Mouse (Mus musculus): Measurements from ENCODE around the gene Adamtsl4. TPM values are rescaled to one million over a fixed set of nuclear protein-coding genes. Genes with fewer than 3 reads are reported as not detected.
A peak's percentile ranks its signal among the peaks of the same experiment; 100 is the strongest.

Gene Adamtsl4
- polyA plus RNA-seq, 1 experiment from 2014 or later, result 0.48 TPM

- Histone ChIP-seq H3K4me3 (replicated peaks; ENCODE audit: low read length) (no peak overlapping the region), H3K27ac (ENCODE audit: low read length) (no peak overlapping the region), H3K9ac (replicated peaks; ENCODE audit: low read depth, low read length) (no peak overlapping the region), H3K36me3 (ENCODE audit: control insufficient read depth, insufficient read depth) (no peaks in the 10 kb centered on the region), H3K4me2 (ENCODE audit: low read length) (no peak overlapping the region), H3K27me3 (replicated peaks; ENCODE audit: control insufficient read depth, insufficient read depth, low read length) (no peaks in the 10 kb centered on the region), H3K4me1 (replicated peaks; ENCODE audit: control insufficient read depth, insufficient read depth, low read length) (peaks cover 11% of the 10 kb centered on the region), H3K9me3 (ENCODE audit: control insufficient read depth, low read length) (no peaks in the 10 kb centered on the region)
- no peak for ATAC-seq
- WGBS, result 60% methylated on average over 5 of the region's 8 CpGs
Observed at GRCm38 (mm10) chr3:95684846-95685245, 2.9 kb downstream of the Adamtsl4 start.

- WGBS, result 63% methylated on average over 5 of the region's 5 CpGs
- ATAC-seq, result no peak
- H3K27ac ChIP-seq (ENCODE audit: low read length), result no peak overlapping the region
Observed at GRCm38 (mm10) chr3:95682878-95683277, 4.8 kb downstream of the Adamtsl4 start.

GRCm38 (mm10) chr3:95681365-95681764 is 6.4 kb downstream of the Adamtsl4 start:
- no peak overlapping the region for H3K27ac ChIP-seq (ENCODE audit: low read length)
- H3K4me2 ChIP-seq (ENCODE audit: low read length), result no peak overlapping the region
- no peaks in the 10 kb centered on the region for H3K27me3 ChIP-seq (replicated peaks; ENCODE audit: control insufficient read depth, insufficient read depth, low read length)
- H3K4me3 ChIP-seq (replicated peaks; ENCODE audit: low read length), result no peak overlapping the region
- H3K9me3 ChIP-seq (ENCODE audit: control insufficient read depth, low read length), result no peaks in the 10 kb centered on the region
- no peaks in the 10 kb centered on the region for H3K4me1 ChIP-seq (replicated peaks; ENCODE audit: control insufficient read depth, insufficient read depth, low read length)
- H3K9ac ChIP-seq (replicated peaks; ENCODE audit: low read depth, low read length), result no peak overlapping the region
- 62% methylated on average over 11 of the region's 11 CpGs for WGBS
- ATAC-seq, result no peak
- no peaks in the 10 kb centered on the region for H3K36me3 ChIP-seq (ENCODE audit: control insufficient read depth, insufficient read depth)

More at GRCm38 (mm10) chr3:95682878-95683277, 4.8 kb downstream of the Adamtsl4 start:
- Histone ChIP-seq H3K9ac (replicated peaks; ENCODE audit: low read depth, low read length) (no peak overlapping the region), H3K4me2 (ENCODE audit: low read length) (no peak overlapping the region), H3K36me3 (ENCODE audit: control insufficient read depth, insufficient read depth) (no peaks in the 10 kb centered on the region), H3K27me3 (replicated peaks; ENCODE audit: control insufficient read depth, insufficient read depth, low read length) (no peaks in the 10 kb centered on the region), H3K4me1 (replicated peaks; ENCODE audit: control insufficient read depth, insufficient read depth, low read length) (peaks cover 9% of the 10 kb centered on the region), H3K9me3 (ENCODE audit: control insufficient read depth, low read length) (no peaks in the 10 kb centered on the region), H3K4me3 (replicated peaks; ENCODE audit: low read length) (no peak overlapping the region)

GRCm38 (mm10) chr3:95680673-95681072 is 7.0 kb downstream of the Adamtsl4 start:
- 87% methylated on average over 6 of the region's 6 CpGs for WGBS
- H3K4me3 ChIP-seq (replicated peaks; ENCODE audit: low read length), result no peak overlapping the region
- H3K4me2 ChIP-seq (ENCODE audit: low read length), result no peak overlapping the region
- no peaks in the 10 kb centered on the region for H3K36me3 ChIP-seq (ENCODE audit: control insufficient read depth, insufficient read depth)
- no peak overlapping the region for H3K9ac ChIP-seq (replicated peaks; ENCODE audit: low read depth, low read length)
- no peaks in the 10 kb centered on the region for H3K4me1 ChIP-seq (replicated peaks; ENCODE audit: control insufficient read depth, insufficient read depth, low read length)
- H3K27ac ChIP-seq (ENCODE audit: low read length), result no peak overlapping the region
- H3K27me3 ChIP-seq (replicated peaks; ENCODE audit: control insufficient read depth, insufficient read depth, low read length), result no peaks in the 10 kb centered on the region
- ATAC-seq, result no peak
- no peaks in the 10 kb centered on the region for H3K9me3 ChIP-seq (ENCODE audit: control insufficient read depth, low read length)

GRCm38 (mm10) chr3:95679551-95679950 is 8.2 kb downstream of the Adamtsl4 start:
- no peak for ATAC-seq
- H3K4me1 ChIP-seq (replicated peaks; ENCODE audit: control insufficient read depth, insufficient read depth, low read length), result 0 out of 2 replicates have a peak, but pooled peaks cover 3% of the 10 kb centered on the region
- no peak overlapping the region for H3K4me3 ChIP-seq (replicated peaks; ENCODE audit: low read length)
- no peak overlapping the region for H3K9ac ChIP-seq (replicated peaks; ENCODE audit: low read depth, low read length)
- no peaks in the 10 kb centered on the region for H3K9me3 ChIP-seq (ENCODE audit: control insufficient read depth, low read length)
- no peak overlapping the region for H3K4me2 ChIP-seq (ENCODE audit: low read length)
- no peak overlapping the region for H3K27ac ChIP-seq (ENCODE audit: low read length)
- no peaks in the 10 kb centered on the region for H3K27me3 ChIP-seq (replicated peaks; ENCODE audit: control insufficient read depth, insufficient read depth, low read length)
- 93% methylated on average over 8 of the region's 8 CpGs for WGBS
- no peaks in the 10 kb centered on the region for H3K36me3 ChIP-seq (ENCODE audit: control insufficient read depth, insufficient read depth)

GRCm38 (mm10) chr3:95677420-95678090 is 10.2 kb downstream of the Adamtsl4 start:
- no peak overlapping the region for H3K4me2 ChIP-seq (ENCODE audit: low read length)
- no peaks in the 10 kb centered on the region for H3K9me3 ChIP-seq (ENCODE audit: control insufficient read depth, low read length)
- no peaks in the 10 kb centered on the region; the same call in 1 of the 2 replicates for H3K36me3 ChIP-seq (ENCODE audit: control insufficient read depth, insufficient read depth)
- H3K27me3 ChIP-seq (replicated peaks; ENCODE audit: control insufficient read depth, insufficient read depth, low read length), result no peaks in the 10 kb centered on the region
- WGBS, result 85% methylated on average over 19 of the region's 19 CpGs
- ATAC-seq, result no peak
- no peak overlapping the region for H3K4me3 ChIP-seq (replicated peaks; ENCODE audit: low read length)
- H3K27ac ChIP-seq (ENCODE audit: low read length), result no peak overlapping the region
- no peak overlapping the region for H3K9ac ChIP-seq (replicated peaks; ENCODE audit: low read depth, low read length)
- H3K4me1 ChIP-seq (replicated peaks; ENCODE audit: control insufficient read depth, insufficient read depth, low read length), result 0 out of 2 replicates have a peak, but pooled peaks cover 3% of the 10 kb centered on the region

GRCm38 (mm10) chr3:95676745-95677419 is 10.8 kb downstream of the Adamtsl4 start:
- H3K4me2 ChIP-seq (ENCODE audit: low read length), result no peak overlapping the region
- no peak for ATAC-seq

GRCm38 (mm10) chr3:95675301-95676092 is 12.2 kb downstream of the Adamtsl4 start:
- 0 out of 2 replicates have a peak, but pooled peaks cover 3% of the 10 kb centered on the region for H3K4me1 ChIP-seq (replicated peaks; ENCODE audit: control insufficient read depth, insufficient read depth, low read length)
- no peaks in the 10 kb centered on the region for H3K9me3 ChIP-seq (ENCODE audit: control insufficient read depth, low read length)
- no peak overlapping the region for H3K9ac ChIP-seq (replicated peaks; ENCODE audit: low read depth, low read length)
- H3K27me3 ChIP-seq (replicated peaks; ENCODE audit: control insufficient read depth, insufficient read depth, low read length), result no peaks in the 10 kb centered on the region
- H3K4me2 ChIP-seq (ENCODE audit: low read length), result no peak overlapping the region
- peak; percentile 47 for ATAC-seq
- H3K36me3 ChIP-seq (ENCODE audit: control insufficient read depth, insufficient read depth), result no peaks in the 10 kb centered on the region; the same call in 1 of the 2 replicates
- no peak overlapping the region for H3K4me3 ChIP-seq (replicated peaks; ENCODE audit: low read length)
- peak overlapping the region; percentile 12; the same call in 1 of the 2 replicates for H3K27ac ChIP-seq (ENCODE audit: low read length)
- 34% methylated on average over 8 of the region's 8 CpGs for WGBS

More at GRCm38 (mm10) chr3:95676745-95677419, 10.8 kb downstream of the Adamtsl4 start:
- H3K27me3 ChIP-seq (replicated peaks; ENCODE audit: control insufficient read depth, insufficient read depth, low read length), result no peaks in the 10 kb centered on the region
- H3K36me3 ChIP-seq (ENCODE audit: control insufficient read depth, insufficient read depth), result no peaks in the 10 kb centered on the region; the same call in 1 of the 2 replicates
- H3K4me3 ChIP-seq (replicated peaks; ENCODE audit: low read length), result no peak overlapping the region
- 59% methylated on average over 15 of the region's 15 CpGs for WGBS
- no peak overlapping the region for H3K27ac ChIP-seq (ENCODE audit: low read length)
- H3K9me3 ChIP-seq (ENCODE audit: control insufficient read depth, low read length), result no peaks in the 10 kb centered on the region
- H3K4me1 ChIP-seq (replicated peaks; ENCODE audit: control insufficient read depth, insufficient read depth, low read length), result 0 out of 2 replicates have a peak, but pooled peaks cover 3% of the 10 kb centered on the region
- H3K9ac ChIP-seq (replicated peaks; ENCODE audit: low read depth, low read length), result no peak overlapping the region

- H3K27me3 ChIP-seq (replicated peaks; ENCODE audit: control insufficient read depth, insufficient read depth, low read length), result no peaks in the 10 kb centered on the region
- no peaks in the 10 kb centered on the region; the same call in 1 of the 2 replicates for H3K36me3 ChIP-seq (ENCODE audit: control insufficient read depth, insufficient read depth)
- no peak overlapping the region for H3K4me2 ChIP-seq (ENCODE audit: low read length)
- H3K4me1 ChIP-seq (replicated peaks; ENCODE audit: control insufficient read depth, insufficient read depth, low read length), result 0 out of 2 replicates have a peak, but pooled peaks cover 3% of the 10 kb centered on the region
- 20% methylated on average over 6 of the region's 6 CpGs for WGBS
- peak overlapping the region; percentile 12; the same call in 1 of the 2 replicates for H3K27ac ChIP-seq (ENCODE audit: low read length)
- no peak overlapping the region for H3K4me3 ChIP-seq (replicated peaks; ENCODE audit: low read length)
- H3K9ac ChIP-seq (replicated peaks; ENCODE audit: low read depth, low read length), result no peak overlapping the region
- no peak for ATAC-seq
- no peaks in the 10 kb centered on the region for H3K9me3 ChIP-seq (ENCODE audit: control insufficient read depth, low read length)
Observed at GRCm38 (mm10) chr3:95674812-95675211, 12.9 kb downstream of the Adamtsl4 start.
